Mouse (Mus musculus) v-Abl transformed pro-B cells (cell line): ENCODE results near the gene Rdx.

ENCODE experiments used
- in situ Hi-C, 2 experiments: fragments of 400-800 bp; cut with MboI; formaldehyde crosslinking; loops; one replicate each; pipeline ENCODE4 v1.15.1; 2025; ENCODE audit not compliant: unreplicated experiment in 2 of 2

The Rdx gene

DNA sequence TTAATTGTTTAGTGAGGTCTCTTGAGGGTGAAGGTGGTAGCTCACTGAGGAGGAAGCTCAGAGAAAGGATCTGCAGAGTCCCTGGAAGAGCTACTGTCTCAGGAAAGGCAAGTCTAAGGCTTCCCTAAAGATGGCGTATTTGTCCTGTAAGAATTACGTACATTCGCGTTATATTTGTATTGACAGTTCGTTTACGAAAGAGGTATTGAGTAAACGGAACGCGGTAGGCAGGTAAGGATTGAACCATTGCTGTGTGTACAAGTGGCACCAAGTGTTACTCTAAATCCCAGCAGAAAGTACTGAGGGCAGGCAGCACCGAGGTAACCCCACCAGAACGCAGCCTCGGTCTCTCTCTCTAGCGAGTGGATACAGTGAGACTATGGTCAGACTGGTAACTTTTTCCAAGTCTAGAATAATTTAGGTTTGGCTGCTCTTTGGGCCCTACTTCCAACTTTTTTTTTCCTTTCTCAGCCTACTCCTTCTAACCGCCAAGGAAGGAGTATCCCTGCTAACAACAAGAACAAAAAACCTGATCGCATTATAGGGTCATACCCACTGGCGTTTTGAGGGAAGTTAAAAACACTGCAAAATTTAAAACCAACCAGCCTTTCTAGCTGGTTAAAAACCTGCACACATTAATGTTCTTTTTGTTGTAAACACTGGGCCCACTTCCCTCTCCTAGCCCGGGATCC is at the start of gene Rdx:
Gene Rdx, plus strand, starts transcription at position 45 of the 692 bp plus-strand sequence.
- in situ Hi-C loops: no loop called here

DNA sequence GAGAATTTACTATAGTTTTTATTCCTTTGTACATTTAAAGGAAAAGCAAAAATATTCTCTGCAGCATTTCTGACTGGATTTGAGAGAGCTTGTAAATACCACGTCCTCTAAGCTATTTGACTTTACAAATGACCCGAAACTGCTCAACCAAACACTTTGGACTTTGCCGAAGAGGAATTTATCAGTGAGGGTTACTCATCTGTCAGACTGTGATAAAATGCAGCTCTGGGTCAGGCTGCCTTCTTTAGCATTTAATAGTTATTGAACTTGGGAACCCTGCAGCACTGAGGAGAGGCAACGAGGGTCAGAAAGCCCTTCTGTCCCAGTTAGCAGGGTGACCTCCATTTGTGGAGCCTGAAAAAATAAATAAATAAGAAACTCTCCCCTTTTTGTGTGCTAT is 43.5 kb upstream of the Rdx start:
- in situ Hi-C loops: no loop called here

DNA sequence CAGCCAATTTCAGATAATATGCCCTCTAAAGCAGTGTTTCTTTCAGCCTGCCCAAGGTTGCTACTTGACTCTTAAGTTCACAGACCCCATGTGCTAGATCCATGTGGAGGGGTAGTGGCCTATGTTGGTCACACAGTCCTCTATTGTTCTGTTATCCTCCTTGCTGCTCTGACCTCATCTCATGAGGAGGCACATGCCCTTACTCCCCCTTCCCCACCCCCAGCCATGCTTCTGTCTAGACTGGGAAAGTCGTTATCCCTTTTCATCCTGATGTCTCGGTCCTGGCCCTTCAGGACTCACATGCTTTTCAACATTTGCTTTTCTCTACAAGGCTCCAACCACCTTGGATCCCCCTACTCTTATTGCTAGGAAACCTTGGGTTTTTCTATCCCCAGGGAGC is 39.6 kb upstream of the Rdx start:
- in situ Hi-C loops: no loop called here

DNA sequence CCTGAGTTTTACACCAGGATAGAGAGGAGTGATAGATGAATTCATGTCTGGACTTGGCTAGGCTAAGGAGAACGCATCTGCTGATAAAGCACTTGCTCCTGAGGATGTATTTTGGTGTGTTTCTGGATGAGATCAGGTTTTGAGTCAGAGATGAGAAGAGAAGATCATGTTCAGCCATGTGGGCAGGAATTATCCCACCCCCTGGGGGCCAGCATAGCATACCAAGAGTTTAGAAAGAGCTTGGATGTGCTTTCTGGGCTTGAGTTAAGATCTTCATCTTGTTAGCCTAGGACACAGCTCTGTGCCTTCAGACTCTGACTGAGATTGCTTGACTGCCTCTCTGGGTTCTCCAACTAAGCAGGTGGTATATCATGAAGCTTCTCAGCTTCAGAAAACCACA is 38.5 kb upstream of the Rdx start:
- in situ Hi-C loops: no loop called here

DNA sequence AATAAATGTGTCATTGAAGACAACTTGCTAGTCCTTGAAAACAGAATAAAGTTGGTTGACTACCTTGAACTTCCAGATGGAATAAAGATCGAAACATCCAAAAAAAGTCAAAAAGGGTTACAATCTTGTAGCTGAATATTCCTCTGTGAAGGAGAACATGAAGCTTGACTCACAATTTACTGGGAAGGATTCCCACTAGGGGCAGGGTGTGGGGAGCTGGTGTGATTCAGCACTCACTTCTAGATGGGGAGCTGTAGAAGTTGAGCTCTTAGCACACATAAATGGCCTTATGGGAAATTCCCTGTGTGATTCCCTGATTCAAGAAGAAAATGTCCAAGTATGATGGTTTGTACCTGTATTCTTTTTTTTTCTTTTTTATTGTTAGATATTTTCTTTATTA is 34.7 kb upstream of the Rdx start:
- in situ Hi-C loops: no loop called here

DNA sequence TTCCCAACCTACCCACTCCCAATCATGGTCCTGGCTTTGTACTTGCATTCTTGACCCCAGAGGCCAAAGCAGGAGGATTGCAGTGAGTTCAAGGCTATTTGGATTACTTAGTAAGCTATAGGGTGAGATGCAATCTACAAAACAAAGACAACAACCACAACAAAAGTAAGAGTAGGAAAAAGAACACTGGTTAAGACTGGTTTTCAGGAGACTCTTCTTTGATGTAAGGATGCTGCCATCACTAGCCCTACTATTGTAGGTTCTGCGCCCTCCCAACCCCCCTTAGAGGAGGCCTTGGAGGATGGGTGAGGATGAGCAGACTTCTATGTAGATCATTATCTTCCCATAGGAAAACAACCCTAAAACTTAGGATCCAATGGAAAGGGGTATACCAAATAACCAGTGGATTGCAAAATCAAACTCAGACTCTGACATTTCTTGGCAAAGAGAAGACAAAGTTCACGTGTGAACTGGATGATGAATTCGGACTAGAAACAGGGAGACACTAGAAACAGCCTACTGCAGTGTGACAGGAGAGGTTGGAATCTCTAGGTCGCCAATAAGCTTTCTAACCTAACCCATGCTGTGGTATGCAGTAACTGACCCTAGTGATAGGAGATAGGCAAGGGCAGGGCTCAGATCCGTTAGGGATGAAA is 34.1 kb upstream of the Rdx start:
- in situ Hi-C loops: no loop called here

DNA sequence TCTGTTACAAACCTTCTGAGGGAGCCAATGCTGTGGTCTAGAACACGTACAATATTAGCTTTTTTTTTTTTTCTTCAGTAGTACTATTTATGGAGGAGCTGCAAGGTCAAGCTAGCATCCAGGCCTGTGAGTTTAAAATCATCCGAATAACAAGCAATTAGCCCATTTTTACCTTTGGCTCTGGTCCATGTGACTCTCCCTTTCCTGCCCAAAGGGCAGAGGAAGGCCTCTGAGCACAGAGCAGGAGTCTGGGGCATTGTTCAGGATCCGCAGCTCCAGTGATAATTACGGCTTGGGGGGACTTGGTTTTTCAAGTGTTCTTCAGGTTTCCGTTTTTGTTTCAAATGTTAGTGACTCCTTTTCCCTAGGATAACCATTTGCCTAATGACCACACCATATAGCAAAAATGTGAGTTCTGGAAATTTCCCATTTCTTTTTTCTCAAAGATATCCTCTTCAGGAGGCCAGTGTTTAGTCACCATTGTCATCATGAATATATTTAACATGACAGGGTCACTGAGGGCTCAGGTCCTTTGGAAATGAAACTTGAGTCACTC is 33.0 kb upstream of the Rdx start:
- in situ Hi-C loops: no loop called here

DNA sequence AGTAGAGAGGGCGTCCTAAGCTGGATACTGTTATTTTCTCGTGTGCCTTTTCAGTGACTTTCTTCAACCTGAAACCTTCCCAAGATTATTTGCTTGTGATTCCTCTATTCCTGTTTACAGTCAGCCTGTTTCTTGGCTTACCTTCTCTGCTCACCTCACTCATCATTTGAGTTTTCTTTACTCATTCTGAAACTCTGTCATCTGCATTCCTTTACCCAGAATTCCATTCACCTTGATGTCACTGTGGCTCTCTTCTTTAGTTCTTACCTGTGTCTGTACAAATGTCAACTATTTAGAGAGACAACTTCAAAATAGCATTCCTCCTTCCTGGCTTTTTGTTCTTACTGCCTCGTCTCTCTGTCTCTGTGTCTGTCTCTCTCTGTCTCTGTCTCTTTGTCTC is 29.9 kb upstream of the Rdx start:
- in situ Hi-C loops: no loop called here

DNA sequence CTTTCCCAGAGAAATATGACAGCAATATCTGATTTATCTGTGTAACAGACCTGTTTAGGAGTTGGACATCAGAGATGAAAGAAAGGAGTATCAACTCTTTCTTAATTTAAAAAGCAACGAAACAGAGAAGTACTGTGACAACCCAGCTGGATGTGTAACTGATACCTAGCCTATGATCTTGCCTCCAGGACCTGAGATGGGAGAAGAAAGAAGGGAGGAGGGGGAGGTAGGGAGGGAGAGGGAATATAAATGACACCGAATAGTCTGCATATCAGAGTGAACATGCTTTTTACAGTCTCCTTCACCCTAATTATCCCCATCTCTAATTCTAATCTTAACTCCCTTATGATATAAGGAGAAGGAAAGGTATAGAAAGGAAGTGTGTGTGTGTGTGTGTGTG is 29.1 kb upstream of the Rdx start:
- in situ Hi-C loops: no loop called here

DNA sequence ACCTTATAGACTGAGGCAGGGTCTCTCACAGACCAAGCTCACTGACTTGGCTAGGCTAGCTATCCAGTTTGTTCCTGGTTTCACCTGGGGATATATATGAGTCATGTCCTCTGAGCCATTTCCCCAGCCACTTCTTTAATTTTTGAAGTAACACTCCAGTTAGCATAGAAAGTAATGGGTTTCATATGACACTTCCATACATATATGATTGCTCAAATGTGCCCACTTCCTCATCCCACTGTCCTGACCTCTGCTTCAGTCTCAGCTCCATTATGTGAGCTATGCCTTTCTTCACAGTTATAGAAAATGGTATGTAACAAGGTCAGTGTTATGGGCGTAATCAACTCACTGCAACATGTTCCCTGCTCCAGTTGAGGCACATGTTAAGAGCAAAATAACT is 28.5 kb upstream of the Rdx start:
- in situ Hi-C loops: no loop called here

DNA sequence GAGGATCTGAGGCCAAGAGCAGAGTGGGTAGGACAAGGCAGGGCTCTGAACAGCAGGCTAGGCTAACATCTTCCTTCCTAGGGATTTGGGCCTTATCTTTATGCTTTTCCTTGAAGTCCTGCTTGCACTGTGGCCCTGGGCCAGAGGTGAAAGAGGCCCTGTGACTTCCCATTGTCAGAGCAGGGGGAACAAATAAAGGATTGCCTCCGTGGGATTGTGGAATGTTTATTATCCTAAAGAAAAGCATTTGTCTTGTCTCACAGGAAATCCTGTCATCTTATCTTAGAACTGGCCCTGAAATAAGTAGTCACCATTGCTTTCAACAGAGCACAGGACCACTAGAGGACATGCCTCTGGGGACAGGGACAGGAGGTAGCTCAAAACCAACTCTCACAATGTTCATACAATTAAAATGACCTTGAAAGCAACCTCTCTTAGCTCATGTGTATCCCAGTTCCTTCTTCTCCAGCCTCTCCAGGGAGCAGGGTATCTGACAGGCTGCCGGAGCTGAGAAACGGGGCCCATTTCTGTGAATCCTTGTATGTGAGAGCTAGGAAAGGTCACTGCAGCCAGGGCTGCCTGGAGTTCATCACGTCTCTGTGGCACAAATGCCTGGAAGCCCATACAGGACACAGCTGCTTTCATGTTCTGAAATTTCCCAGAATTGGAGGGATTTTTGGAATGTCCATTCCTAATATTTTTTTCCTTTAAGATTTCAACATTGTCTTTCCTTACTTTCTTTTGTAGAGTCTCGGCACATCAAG is 19.5 kb upstream of the Rdx start:
- in situ Hi-C loops: no loop called here

DNA sequence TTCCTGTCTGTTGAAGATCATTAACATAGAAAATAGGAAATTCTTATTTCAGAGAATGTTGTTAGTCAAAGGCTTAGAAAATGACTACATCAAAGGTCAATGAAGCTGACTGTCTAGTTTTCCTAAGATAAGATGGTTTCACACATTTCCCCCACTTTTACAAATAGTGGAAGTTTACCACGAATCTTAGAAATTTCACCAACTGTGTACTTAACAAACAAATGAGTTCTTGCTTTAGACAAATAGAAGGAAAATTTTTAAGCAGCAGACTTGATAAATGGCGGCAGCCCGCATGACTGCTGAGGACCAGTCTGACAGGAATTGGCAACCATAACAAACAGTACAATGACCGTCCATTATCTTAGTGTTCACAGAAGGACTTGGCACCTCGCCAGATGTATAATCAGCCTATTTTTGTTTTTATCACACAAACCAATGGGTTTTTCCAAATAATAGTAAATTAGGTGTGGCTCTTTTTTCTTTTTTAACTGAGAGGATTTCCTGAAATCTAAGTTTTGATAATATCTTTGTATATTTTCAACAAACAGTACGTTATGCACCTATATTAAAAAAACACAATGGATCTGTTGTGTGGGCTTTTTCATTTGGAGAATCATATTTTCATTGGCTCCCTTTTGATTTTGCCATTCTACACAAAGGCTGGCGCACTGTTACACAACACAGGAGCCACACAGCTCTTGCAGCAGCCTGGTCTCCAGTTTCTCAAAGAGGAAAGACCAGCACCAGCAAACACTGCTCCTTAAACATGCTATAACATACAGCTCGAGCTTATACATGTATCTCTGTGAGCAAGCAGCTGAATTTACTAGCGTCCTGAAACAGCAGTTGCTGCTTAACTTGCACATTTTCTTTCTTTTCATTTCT is 18.2 kb upstream of the Rdx start:
- in situ Hi-C loops: no loop called here

DNA sequence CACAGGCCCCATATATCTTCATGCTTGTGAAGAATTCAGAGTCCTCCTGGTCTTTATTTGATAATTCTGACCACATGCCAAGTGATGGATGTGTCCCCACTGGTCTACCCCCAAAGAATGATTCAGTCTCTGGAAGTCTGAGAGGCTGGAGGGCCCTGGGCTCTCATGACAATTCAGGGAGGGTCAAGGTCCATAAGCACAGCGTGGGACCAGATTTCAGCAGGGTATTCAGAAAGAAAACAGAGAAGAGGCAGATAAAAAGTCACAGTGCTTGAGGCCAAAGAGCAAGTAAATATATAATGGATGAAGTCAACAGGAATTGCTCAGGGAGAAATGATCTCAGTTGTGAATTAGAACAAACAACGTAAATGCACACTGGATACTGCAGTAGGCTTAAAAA is 15.5 kb upstream of the Rdx start:
- in situ Hi-C loops: no loop called here

DNA sequence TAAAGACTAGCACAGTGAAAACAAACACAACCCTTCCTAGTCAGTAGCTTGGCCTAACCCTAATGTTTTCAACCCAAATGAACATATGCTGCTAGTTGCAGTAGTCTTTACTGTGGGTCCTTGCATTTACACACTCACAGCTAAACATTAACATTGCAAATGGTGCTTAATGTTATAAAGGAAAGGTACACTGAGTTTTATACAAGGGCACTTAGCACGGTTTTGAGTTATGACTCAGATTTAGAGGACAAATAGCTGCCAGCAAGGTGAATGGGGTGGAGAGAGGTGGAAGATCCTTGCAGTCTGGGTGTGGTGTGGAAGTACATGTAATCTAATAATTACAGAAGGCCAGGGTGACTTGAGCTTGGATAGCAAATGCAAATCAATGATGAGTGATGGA is 9.5 kb upstream of the Rdx start:
- in situ Hi-C loops: no loop called here

DNA sequence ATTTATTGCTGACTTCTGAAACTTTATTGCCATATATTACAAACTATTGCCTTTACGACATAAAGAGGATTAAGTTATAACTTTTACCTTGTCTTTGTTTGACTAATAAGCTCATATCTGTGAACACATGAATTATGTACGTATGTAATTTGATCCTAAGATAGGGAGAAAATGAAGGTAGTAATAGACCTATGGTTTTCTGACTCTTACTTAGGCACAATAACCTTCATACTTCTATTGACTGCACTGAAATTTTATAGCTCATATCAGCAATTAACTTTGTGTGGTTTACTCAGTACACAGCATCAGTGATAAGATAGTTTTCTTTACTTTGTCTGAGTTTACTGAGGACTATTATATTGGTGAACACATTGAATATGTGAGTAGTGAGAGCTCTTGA is 5.3 kb upstream of the Rdx start:
- in situ Hi-C loops: no loop called here

DNA sequence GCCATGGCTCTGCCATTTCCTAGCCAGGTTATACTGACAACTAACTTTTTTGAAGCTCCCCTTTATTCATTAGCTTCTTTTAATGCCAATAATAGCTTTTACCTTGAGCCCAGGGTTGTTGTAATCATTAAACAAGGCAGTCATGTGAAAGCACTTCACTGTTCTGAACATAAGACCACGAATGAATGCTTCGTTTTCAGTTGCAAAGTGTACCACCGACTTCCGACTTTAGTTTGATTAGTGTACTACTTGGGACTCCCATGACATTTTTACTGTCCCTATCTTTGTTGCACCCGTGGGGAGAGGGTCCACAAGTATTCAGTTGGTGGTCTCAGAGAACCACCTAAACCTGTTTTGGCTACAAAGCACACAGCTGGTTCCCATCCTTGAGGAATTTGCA is 287 bp upstream of the Rdx start:
- in situ Hi-C loops: no loop called here

DNA sequence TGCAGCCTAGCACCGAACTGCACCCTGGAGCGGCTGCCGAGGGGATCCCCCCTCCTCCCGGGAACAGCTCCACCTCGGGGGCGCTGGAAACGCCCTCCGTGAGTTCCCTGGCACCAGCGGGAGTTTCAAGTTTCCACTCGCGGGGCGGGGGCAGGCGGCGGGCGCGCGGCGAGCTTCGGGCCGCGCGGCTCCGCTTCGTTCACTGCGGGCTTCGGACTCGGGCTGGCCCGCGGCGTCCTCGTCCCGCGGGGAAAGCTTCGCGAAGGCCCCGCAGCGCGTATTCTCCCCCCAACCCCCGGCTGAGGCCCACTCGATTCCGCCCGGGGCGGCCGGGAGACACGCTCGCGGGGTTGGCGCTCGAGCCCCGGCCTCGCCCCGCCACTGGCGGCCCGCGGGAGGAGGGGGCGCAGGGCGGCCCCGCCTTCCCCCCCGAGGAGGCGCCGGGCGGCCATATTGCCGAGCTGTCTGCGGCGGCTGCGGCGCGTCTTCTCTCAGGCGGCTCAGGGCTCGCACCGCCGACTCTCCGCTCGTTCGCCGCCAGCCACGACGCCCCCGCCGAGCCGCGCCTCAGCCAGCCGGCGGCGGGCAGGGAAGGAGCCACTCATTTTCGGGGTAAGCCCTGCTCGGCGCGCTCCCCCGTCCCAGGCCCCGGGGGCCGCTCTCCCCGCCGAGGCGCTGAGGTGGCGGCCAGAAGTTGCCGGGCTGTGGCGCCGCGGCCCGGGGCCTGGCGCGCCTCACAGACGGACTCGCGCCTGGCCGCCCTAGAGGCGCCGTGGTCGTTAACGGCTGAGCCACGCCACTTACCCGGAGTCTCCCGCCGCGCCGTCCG is 1.1 kb downstream of the Rdx start:
- in situ Hi-C loops: no loop called here

DNA sequence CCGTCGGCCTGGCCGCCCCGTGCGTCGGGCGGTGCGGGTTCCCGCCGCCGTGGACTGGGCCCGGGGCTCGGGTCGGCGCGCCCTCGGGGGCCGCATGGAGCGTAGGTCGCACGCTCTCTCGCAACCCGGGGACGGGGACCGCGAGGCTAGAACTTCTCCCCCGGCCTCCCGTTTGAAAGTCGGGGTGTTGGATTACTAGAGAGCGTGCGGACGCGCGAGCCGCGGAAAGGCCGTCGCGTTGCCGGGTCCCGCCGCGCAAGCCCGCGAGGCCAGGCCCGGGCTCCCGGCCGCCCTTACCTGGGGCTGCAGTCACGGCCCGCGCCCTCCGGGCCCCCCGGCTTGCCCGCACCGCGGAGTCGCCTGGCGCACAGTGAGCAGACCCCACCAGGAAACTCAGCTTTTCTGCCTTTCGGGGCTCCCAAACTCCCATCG is 1.7 kb downstream of the Rdx start:
- in situ Hi-C loops: no loop called here

DNA sequence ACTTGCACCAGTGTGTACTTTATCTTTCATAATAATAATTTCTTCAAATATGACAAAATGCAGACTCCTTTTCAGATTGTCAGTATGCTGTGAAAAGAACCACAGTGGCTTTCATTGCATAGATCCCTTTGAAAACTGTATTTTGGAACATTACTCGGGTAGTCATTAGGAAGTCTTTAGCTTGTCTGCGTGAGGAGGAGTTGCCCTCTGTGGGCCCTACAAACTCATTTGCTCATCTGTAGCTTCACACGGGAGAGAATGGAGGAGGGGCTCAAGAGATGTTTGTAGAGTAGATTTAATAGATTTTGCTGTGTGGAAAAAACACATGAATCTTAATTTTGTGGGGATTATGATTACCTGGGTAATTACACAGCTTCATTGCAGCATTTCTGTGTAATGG is 2.6 kb downstream of the Rdx start:
- in situ Hi-C loops: no loop called here

DNA sequence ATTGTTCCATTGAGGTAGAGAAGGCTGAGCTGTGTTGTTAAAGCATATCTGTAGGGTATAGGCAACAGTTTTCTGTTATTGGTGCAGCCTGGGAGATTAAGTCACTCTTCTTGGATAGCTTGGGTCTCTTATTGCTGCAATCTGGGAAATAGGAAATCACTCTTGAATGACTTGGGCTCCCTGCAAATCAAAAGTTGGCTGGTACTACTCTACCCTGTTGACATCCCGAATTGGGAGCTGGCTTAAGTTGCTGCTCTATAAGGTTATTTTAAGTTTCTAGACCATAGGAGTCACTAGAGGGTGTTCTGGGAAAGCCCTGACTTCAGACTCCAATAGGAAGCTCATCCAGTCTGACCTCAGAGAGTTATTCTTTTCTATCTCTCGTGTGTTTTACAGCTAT is 3.4 kb downstream of the Rdx start:
- in situ Hi-C loops: no loop called here
